In genomic region chrX:142769698-142770097, GRCm38 (mm10) we compare ENCODE assay signal across 32 mouse cellular contexts.
"Had no signal": no experiment of that assay in that cellular context is flagged by ENCODE, and none has a peak within 500 bp of the region (broad histone marks: within the 10 kb centered on the region; RNA-seq: fewer than 3 reads in every experiment).

No protein-coding gene starts in this region.

- H3K4me3 ChIP-seq: heart, embryonic 10.5 days; heart, embryonic 12.5 days; heart, embryonic 13.5 days; heart, embryonic 15.5 days; hindbrain, embryonic 12.5 days; hindbrain, embryonic 15.5 days; intestine, embryonic 15.5 days; kidney, embryonic 15.5 days; layer of hippocampus, adult 2 months; left cerebral cortex, adult 2 months had no signal

- H3K4me2 ChIP-seq: heart, embryonic 11.5 days; heart, embryonic 12.5 days; heart, embryonic 13.5 days; heart, embryonic 15.5 days; hindbrain, embryonic 12.5 days; hindbrain, embryonic 14.5 days; hindbrain, embryonic 15.5 days; intestine, embryonic 15.5 days; kidney, embryonic 15.5 days had no signal

- H3K27ac ChIP-seq: heart, embryonic 10.5 days; heart, embryonic 13.5 days; heart, embryonic 15.5 days; hindbrain, embryonic 12.5 days; hindbrain, embryonic 14.5 days; hindbrain, embryonic 15.5 days; intestine, embryonic 15.5 days; kidney, embryonic 15.5 days; kidney, postnatal 0 days; layer of hippocampus, adult 2 months; left cerebral cortex, adult 2 months had no signal

- H3K4me1 ChIP-seq: heart, embryonic 10.5 days; heart, embryonic 12.5 days; heart, embryonic 15.5 days; hindbrain, embryonic 12.5 days; hindbrain, embryonic 15.5 days; intestine, embryonic 15.5 days; kidney, embryonic 15.5 days had no signal

- H3K36me3 ChIP-seq: heart, embryonic 15.5 days; hindbrain, embryonic 12.5 days; hindbrain, embryonic 15.5 days; intestine, embryonic 15.5 days had no signal

- ATAC-seq: inflammation-experienced regulatory T-cells, adult 6 months; intestine, embryonic 15.5 days; intestine, embryonic 16.5 days; intestine, postnatal 0 days had no signal

- H3K9ac ChIP-seq: heart, embryonic 12.5 days; heart, embryonic 13.5 days; heart, embryonic 15.5 days; hindbrain, embryonic 12.5 days; hindbrain, embryonic 14.5 days; hindbrain, embryonic 15.5 days; intestine, embryonic 15.5 days; kidney, embryonic 15.5 days had no signal

- H3K9me3 ChIP-seq: heart, embryonic 10.5 days; heart, embryonic 12.5 days; heart, embryonic 13.5 days; heart, embryonic 15.5 days; hindbrain, embryonic 12.5 days; hindbrain, embryonic 15.5 days; intestine, embryonic 15.5 days; kidney, embryonic 15.5 days had no signal

- DNase-seq: heart, postnatal 10 days; heart, postnatal 14 days; heart, postnatal 36 days; heart, postnatal 4 days; kidney, adult 11 months; kidney, adult 18-20 months; kidney, adult 2 months; kidney, adult 8-10 months; kidney, adult 9 months; kidney, postnatal 10 days; kidney, postnatal 14 days; kidney, postnatal 25 days; kidney, postnatal 36 days; kidney, postnatal 4 days; layer of hippocampus, adult 9-11 months; layer of hippocampus, postnatal 36 days had no signal

- H3K27me3 ChIP-seq: heart, embryonic 12.5 days; heart, embryonic 13.5 days; heart, embryonic 15.5 days; hindbrain, embryonic 15.5 days; intestine, embryonic 15.5 days had no signal
